Mouse (Mus musculus) liver, postnatal 0 days (tissue): ENCODE measurements around the gene Tmem104.

Source experiments
- CTCF ChIP-seq: sonication (generic); IDR thresholded peaks from 2 replicates; pipeline ENCODE4 v1.5.1; 2016; ENCODE audit warnings: antibody characterized with exemption, low read depth
- EP300 ChIP-seq: IDR thresholded peaks from 2 replicates; pipeline ENCODE4 v1.6.1; 2016; ENCODE audit warnings: antibody characterized with exemption, low read depth, mild to moderate bottlenecking

GRCm38 (mm10) chr11:115231168-115231915, 44.1 kb downstream of the Tmem104 start:
- TF ChIP-seq EP300 (no peak), CTCF (no peak)
